Mouse (Mus musculus) ES-E14 (cell line): ENCODE measurements around the gene Kalrn.

Experiments used
- HCFC1 ChIP-seq: IDR thresholded peaks from 2 replicates; pipeline ENCODE4 v1.6.1; 2012; ENCODE audit warnings: low read length, inconsistent platforms, borderline replicate concordance; ENCODE audit not compliant: insufficient read depth
- ZC3H11A ChIP-seq: IDR thresholded peaks from 2 replicates; pipeline ENCODE4 v1.6.1; 2012; ENCODE audit warnings: low read depth, mild to moderate bottlenecking, inconsistent platforms, low read length, borderline replicate concordance

GRCm38 (mm10) chr16:34352747-34353146 is 220.6 kb downstream of the Kalrn start:
- no peak for TF ChIP-seq HCFC1
- no peak for TF ChIP-seq ZC3H11A
